Mouse (Mus musculus) testis, adult 2 months (tissue): ENCODE results near the gene Pcbp2.

ENCODE experiments used
- CTCF ChIP-seq: fragments of 200-500 bp; IDR thresholded peaks from 2 replicates; pipeline ENCODE4 v1.5.1; 2012; ENCODE audit warnings: low read depth, mild to moderate bottlenecking, inconsistent platforms, low read length, moderate library complexity; ENCODE audit not compliant: control insufficient read depth, insufficient read depth, insufficient replicate concordance
- POLR2A ChIP-seq: fragments of 200-500 bp; IDR thresholded peaks from 2 replicates; pipeline ENCODE4 v1.6.1; 2012; ENCODE audit warnings: low read depth, mild to moderate bottlenecking, inconsistent platforms, low read length, moderate library complexity; ENCODE audit not compliant: control insufficient read depth

DNA sequence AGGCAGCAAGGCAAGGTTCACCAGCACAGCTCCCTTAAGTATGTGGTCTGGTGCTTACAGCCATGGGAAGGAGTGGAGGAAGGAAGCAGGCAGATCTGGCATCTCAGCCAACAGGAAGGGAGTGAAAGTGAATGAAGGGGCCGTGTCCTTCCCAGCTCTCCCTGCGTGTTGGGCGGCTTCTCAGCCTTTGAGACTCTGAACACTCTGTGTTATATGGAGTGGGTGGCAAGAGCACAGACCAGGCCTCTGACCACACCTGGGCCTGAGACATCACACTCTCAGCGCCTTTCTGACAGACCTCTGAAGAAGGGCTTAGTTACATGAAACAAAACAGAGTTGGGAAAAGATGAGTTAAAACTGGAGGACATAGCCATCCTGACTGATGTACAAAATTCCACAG, 60.2 kb downstream of the Pcbp2 start:
- TF ChIP-seq POLR2A (no peak), CTCF (no peak)
